Mouse (Mus musculus): ENCODE measurements around the gene Pidd1. TPM values are rescaled to one million over a fixed set of nuclear protein-coding genes. Genes with fewer than 3 reads are reported as not detected.

The Pidd1 gene
- polyA plus RNA-seq, 1 experiment from 2014 or later, result 15.0 TPM

- Histone ChIP-seq H3K27me3 (no peaks in the 10 kb centered on the region), H3K9ac (no peak overlapping the region), H3K4me3 (no peak overlapping the region), H3K4me2 (replicated peaks) (no peak overlapping the region), H3K27ac (no peak overlapping the region), H3K36me3 (peaks cover 37% of the 10 kb centered on the region), H3K4me1 (peaks cover 48% of the 10 kb centered on the region), H3K9me3 (no peaks in the 10 kb centered on the region)
- ATAC-seq (ENCODE audit: insufficient number of reproducible peaks, insufficient read depth, low FRiP score, low TSS enrichment), result no peak
- 88% methylated on average over 8 of the region's 8 CpGs for WGBS
Measured at GRCm38 (mm10) chr7:141432186-141432611, 11.6 kb downstream of the Pidd1 start.

GRCm38 (mm10) chr7:141431434-141432185 lies 12.2 kb downstream of the Pidd1 start:
- no peak for ATAC-seq (ENCODE audit: insufficient number of reproducible peaks, insufficient read depth, low FRiP score, low TSS enrichment)
- Histone ChIP-seq H3K4me3 (no peak overlapping the region), H3K4me1 (peaks cover 43% of the 10 kb centered on the region)

GRCm38 (mm10) chr7:141430585-141431240 lies 13.1 kb downstream of the Pidd1 start:
- Histone ChIP-seq H3K4me1 (peaks cover 35% of the 10 kb centered on the region), H3K4me3 (no peak overlapping the region)
- 93% methylated on average over 9 of the region's 9 CpGs for WGBS

More at GRCm38 (mm10) chr7:141431434-141432185, 12.2 kb downstream of the Pidd1 start:
- H3K4me2 ChIP-seq (replicated peaks), result no peak overlapping the region
- H3K9me3 ChIP-seq, result no peaks in the 10 kb centered on the region
- peaks cover 37% of the 10 kb centered on the region for H3K36me3 ChIP-seq
- WGBS, result 96% methylated on average over 19 of the region's 19 CpGs
- H3K27ac ChIP-seq, result no peak overlapping the region
- H3K27me3 ChIP-seq, result no peaks in the 10 kb centered on the region
- H3K9ac ChIP-seq, result no peak overlapping the region

GRCm38 (mm10) chr7:141429840-141430584 lies 13.8 kb downstream of the Pidd1 start:
- Histone ChIP-seq H3K9ac (no peak overlapping the region), H3K36me3 (peaks cover 37% of the 10 kb centered on the region), H3K4me2 (replicated peaks) (peak overlapping the region; percentile 49; the same call in 1 of the 2 replicates), H3K4me1 (peaks cover 30% of the 10 kb centered on the region), H3K27ac (peak overlapping the region; percentile 43; the same call in 1 of the 2 replicates), H3K9me3 (no peaks in the 10 kb centered on the region), H3K27me3 (no peaks in the 10 kb centered on the region), H3K4me3 (no peak overlapping the region)
- ATAC-seq (ENCODE audit: insufficient number of reproducible peaks, insufficient read depth, low FRiP score, low TSS enrichment), result no peak
- 63% methylated on average over 9 of the region's 9 CpGs for WGBS

More at GRCm38 (mm10) chr7:141430585-141431240, 13.1 kb downstream of the Pidd1 start:
- Histone ChIP-seq H3K4me2 (replicated peaks) (no peak overlapping the region), H3K36me3 (peaks cover 37% of the 10 kb centered on the region), H3K27me3 (no peaks in the 10 kb centered on the region), H3K9me3 (no peaks in the 10 kb centered on the region), H3K27ac (no peak overlapping the region; the same call in 1 of the 2 replicates), H3K9ac (no peak overlapping the region)
- no peak for ATAC-seq (ENCODE audit: insufficient number of reproducible peaks, insufficient read depth, low FRiP score, low TSS enrichment)

- Histone ChIP-seq H3K9me3 (no peaks in the 10 kb centered on the region), H3K4me3 (peak within 1 kb of the TSS; percentile 25), H3K4me1 (peaks cover 23% of the 10 kb centered on the region), H3K36me3 (peaks cover 37% of the 10 kb centered on the region), H3K9ac (no peak within 1 kb of the TSS), H3K4me2 (replicated peaks) (peak within 1 kb of the TSS; percentile 49), H3K27me3 (no peaks in the 10 kb centered on the region), H3K27ac (peak within 1 kb of the TSS; percentile 43; the same call in 1 of the 2 replicates)
- 1% methylated on average over 19 of the region's 19 CpGs for WGBS
- peak; percentile 70 for ATAC-seq (ENCODE audit: insufficient number of reproducible peaks, insufficient read depth, low FRiP score, low TSS enrichment)
Measured at GRCm38 (mm10) chr7:141429310-141429709, 14.5 kb downstream of the Pidd1 start, which contains the start of gene Cend1. Gene Cend1, minus strand, starts transcription at chr7:141429491.

- Histone ChIP-seq H3K4me3 (peak overlapping the region; percentile 25), H3K9ac (no peak overlapping the region), H3K27ac (no peak overlapping the region), H3K36me3 (peaks cover 35% of the 10 kb centered on the region), H3K4me1 (peaks cover 17% of the 10 kb centered on the region), H3K4me2 (replicated peaks) (peak overlapping the region; percentile 49), H3K9me3 (no peaks in the 10 kb centered on the region), H3K27me3 (no peaks in the 10 kb centered on the region)
- ATAC-seq (ENCODE audit: insufficient number of reproducible peaks, insufficient read depth, low FRiP score, low TSS enrichment), result no peak
- WGBS, result 57% methylated on average over 5 of the region's 5 CpGs
Measured at GRCm38 (mm10) chr7:141428701-141429100, 15.1 kb downstream of the Pidd1 start.

GRCm38 (mm10) chr7:141426948-141427730 lies 16.7 kb downstream of the Pidd1 start:
- H3K9ac ChIP-seq, result no peak overlapping the region
- 77% methylated on average over 12 of the region's 12 CpGs for WGBS
- peaks cover 22% of the 10 kb centered on the region for H3K36me3 ChIP-seq
- no peak for ATAC-seq (ENCODE audit: insufficient number of reproducible peaks, insufficient read depth, low FRiP score, low TSS enrichment)
- no peak overlapping the region for H3K4me3 ChIP-seq
- H3K9me3 ChIP-seq, result no peaks in the 10 kb centered on the region
- H3K27ac ChIP-seq, result no peak overlapping the region
- peaks cover 15% of the 10 kb centered on the region for H3K4me1 ChIP-seq
- H3K4me2 ChIP-seq (replicated peaks), result no peak overlapping the region
- H3K27me3 ChIP-seq, result no peaks in the 10 kb centered on the region

- H3K4me2 ChIP-seq (replicated peaks), result no peak overlapping the region
- H3K4me1 ChIP-seq, result 0 out of 2 replicates have a peak, but pooled peaks cover 4% of the 10 kb centered on the region
- ATAC-seq (ENCODE audit: insufficient number of reproducible peaks, insufficient read depth, low FRiP score, low TSS enrichment), result no peak
- no peaks in the 10 kb centered on the region for H3K27me3 ChIP-seq
- WGBS, result 63% methylated on average over 4 of the region's 4 CpGs
- H3K9me3 ChIP-seq, result no peaks in the 10 kb centered on the region
- H3K9ac ChIP-seq, result no peak overlapping the region
- H3K4me3 ChIP-seq, result no peak overlapping the region
- no peaks in the 10 kb centered on the region for H3K36me3 ChIP-seq
- no peak overlapping the region for H3K27ac ChIP-seq
Measured at GRCm38 (mm10) chr7:141423811-141424210, 20.0 kb downstream of the Pidd1 start.

GRCm38 (mm10) chr7:141420030-141420702 lies 23.7 kb downstream of the Pidd1 start:
- Histone ChIP-seq H3K27me3 (no peaks in the 10 kb centered on the region), H3K4me3 (no peak overlapping the region), H3K36me3 (no peaks in the 10 kb centered on the region), H3K4me1 (no peaks in the 10 kb centered on the region), H3K4me2 (replicated peaks) (no peak overlapping the region), H3K27ac (no peak overlapping the region), H3K9me3 (no peaks in the 10 kb centered on the region), H3K9ac (no peak overlapping the region)
- no peak for ATAC-seq (ENCODE audit: insufficient number of reproducible peaks, insufficient read depth, low FRiP score, low TSS enrichment)
- WGBS, result 78% methylated on average over 9 of the region's 9 CpGs

- Histone ChIP-seq H3K9ac (no peak overlapping the region), H3K4me2 (replicated peaks) (no peak overlapping the region)
- WGBS, result 76% methylated on average over 7 of the region's 7 CpGs
Measured at GRCm38 (mm10) chr7:141418970-141419369, 24.9 kb downstream of the Pidd1 start.

More at GRCm38 (mm10) chr7:141418970-141419369, 24.9 kb downstream of the Pidd1 start:
- Histone ChIP-seq H3K9me3 (no peaks in the 10 kb centered on the region), H3K36me3 (no peaks in the 10 kb centered on the region), H3K4me1 (no peaks in the 10 kb centered on the region), H3K27ac (no peak overlapping the region), H3K4me3 (no peak overlapping the region), H3K27me3 (no peaks in the 10 kb centered on the region)
- ATAC-seq (ENCODE audit: insufficient number of reproducible peaks, insufficient read depth, low FRiP score, low TSS enrichment), result no peak
